Mouse (Mus musculus) frontal cortex, postnatal 25 days (tissue): ENCODE measurements at regions not wholly inside any gene's neighbourhood (a gene's known extent, or its start where the extent isn't known, plus 50 kb on each side); places are given as distances from the start of the nearest gene placed in this dataset.

Experiments
- DNase-seq, 2 experiments: peaks; one replicate each; pipeline ENCODE4 v3.0.0; 2022; ENCODE audit warnings: low spot score in 2 of 2

- DNase-seq: no peak
These were observed 131.0 kb upstream of the Rgs17 start for GRCm38 (mm10) chr10:6053207-6053606.

GRCm38 (mm10) chr10:6043358-6043757 is 121.2 kb upstream of the Rgs17 start:
- no peak for DNase-seq

GRCm38 (mm10) chr10:6039771-6040170 is 117.6 kb upstream of the Rgs17 start:
- DNase-seq: no peak

GRCm38 (mm10) chr10:6035792-6036487 is 113.7 kb upstream of the Rgs17 start:
- peak; percentile 73 to 84 for DNase-seq

- no peak for DNase-seq
These were observed 110.3 kb upstream of the Rgs17 start for GRCm38 (mm10) chr10:6032469-6032868.

- no peak for DNase-seq
These were observed 105.4 kb upstream of the Rgs17 start for GRCm38 (mm10) chr10:6027551-6027950.

GRCm38 (mm10) chr10:6026317-6026716 is 104.1 kb upstream of the Rgs17 start:
- no peak for DNase-seq

GRCm38 (mm10) chr10:6022609-6023283 is 100.5 kb upstream of the Rgs17 start:
- DNase-seq: no peak

- no peak for DNase-seq
These were observed 98.9 kb upstream of the Rgs17 start for GRCm38 (mm10) chr10:6020944-6021684.

GRCm38 (mm10) chr10:6013743-6014142 is 91.5 kb upstream of the Rgs17 start:
- DNase-seq: no peak

GRCm38 (mm10) chr10:6011541-6011940 is 89.3 kb upstream of the Rgs17 start:
- no peak for DNase-seq

GRCm38 (mm10) chr10:6011029-6011428 is 88.8 kb upstream of the Rgs17 start:
- DNase-seq: no peak

- DNase-seq: no peak
These were observed 85.2 kb upstream of the Rgs17 start for GRCm38 (mm10) chr10:6007238-6007972.

- no peak for DNase-seq
These were observed 59.2 kb upstream of the Rgs17 start for GRCm38 (mm10) chr10:5981433-5981832.

GRCm38 (mm10) chr10:5978534-5978933 is 56.3 kb upstream of the Rgs17 start:
- DNase-seq: no peak
